Mouse (Mus musculus) lung, postnatal 25 days (tissue): ENCODE measurements at regions not wholly inside any gene's neighbourhood (a gene's known extent, or its start where the extent isn't known, plus 50 kb on each side); places are given as distances from the start of the nearest gene placed in this dataset.

ENCODE experiments used
- DNase-seq: peaks from one replicate; pipeline ENCODE4 v3.0.0; 2022; ENCODE audit warnings: low spot score

GRCm38 (mm10) chr1:138011581-138011980, 163.9 kb downstream of the Ptprc start:
- no peak for DNase-seq

DNA sequence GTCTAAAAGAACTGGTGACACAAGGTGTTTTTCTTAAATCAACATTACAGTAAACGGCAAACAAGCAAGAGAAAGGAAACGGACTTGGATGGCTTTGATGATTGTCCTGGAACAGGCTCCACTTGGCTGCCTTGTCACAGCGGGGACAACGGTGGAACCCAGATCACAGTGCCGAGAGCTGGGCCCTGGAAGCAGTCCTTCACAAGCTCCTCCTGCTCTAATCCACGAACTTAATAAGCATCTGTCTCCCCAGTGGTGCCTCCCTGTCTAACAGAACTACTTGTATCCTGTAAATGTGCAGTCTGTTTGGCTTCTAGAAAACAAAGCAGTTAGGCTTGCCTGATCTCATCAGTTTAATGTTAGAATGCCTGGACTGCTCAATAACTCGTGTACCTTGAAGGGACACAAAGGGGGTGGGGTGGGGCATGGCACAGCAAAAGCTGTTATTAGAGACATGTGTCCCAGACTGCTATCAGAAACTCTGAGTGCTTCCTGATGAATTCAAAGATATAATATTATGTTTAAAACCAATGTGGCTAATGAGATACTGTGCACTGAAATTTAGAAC, 164.5 kb downstream of the Ptprc start:
- DNase-seq: no peak

GRCm38 (mm10) chr1:138006811-138007210, 168.7 kb downstream of the Ptprc start:
- DNase-seq: no peak

DNA sequence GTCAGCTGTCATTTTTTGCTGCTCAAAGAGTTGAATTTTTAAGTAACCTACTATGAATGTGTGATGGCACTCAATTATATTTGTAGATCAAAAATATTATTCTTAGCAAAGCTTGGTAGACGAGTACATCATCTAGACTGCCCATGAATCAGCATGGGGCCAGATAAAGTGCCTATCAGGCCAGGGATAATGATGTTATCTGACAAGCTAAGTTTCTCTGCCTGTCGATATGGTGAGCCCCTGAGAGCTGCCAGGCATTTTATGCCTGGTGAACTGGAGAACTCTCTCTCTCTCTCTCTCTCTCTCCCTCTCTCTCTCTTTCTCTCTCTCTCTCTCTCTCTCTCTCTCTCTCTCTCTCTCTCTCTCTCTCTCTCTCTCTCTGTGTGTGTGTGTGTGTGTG, 171.2 kb downstream of the Ptprc start:
- DNase-seq: no peak

GRCm38 (mm10) chr1:137999268-137999900, 176.1 kb downstream of the Ptprc start:
- DNase-seq: no peak

DNA sequence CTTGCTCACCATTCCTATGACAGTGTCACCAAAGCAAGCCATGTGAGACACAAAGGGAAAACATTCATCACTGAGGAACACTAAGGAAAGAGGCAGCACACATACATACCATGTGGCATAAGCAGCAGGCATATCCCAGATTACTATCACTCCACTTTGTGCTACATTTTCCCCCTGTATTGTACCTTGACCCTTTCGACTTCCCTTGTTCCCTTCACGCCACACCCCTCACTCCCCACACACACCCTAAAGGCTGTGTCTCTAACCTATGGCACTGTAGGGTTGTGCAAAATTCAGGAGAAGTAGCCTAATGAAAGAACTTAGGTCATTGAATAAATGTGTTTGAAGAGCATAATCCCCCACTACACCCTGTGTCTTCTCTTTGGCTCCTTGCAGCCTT, 179.5 kb downstream of the Ptprc start:
- DNase-seq: no peak

GRCm38 (mm10) chr1:137991936-137992335, 183.6 kb downstream of the Ptprc start:
- no peak for DNase-seq

DNA sequence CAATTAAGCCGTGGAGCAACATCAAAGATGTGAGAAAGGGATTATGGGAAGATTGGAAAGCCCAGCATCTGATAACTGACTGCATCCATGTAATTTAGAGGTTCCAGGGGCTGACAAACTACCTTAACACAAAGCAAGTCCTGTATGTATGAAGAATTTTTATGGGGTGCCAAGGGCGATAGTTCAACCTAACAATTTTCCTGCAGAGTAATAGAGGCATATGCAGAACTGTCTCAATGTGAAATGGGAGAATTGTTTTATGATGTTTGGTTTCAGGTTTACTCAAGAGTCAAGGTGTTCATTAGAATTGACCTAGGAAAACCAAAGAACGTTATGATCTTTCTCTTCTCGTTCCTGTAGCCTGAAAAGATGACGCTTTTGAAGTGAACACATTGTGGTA, 184.1 kb downstream of the Ptprc start:
- DNase-seq: no peak

- DNase-seq: no peak
These were observed 202.1 kb downstream of the Ptprc start for GRCm38 (mm10) chr1:137973406-137973805.

DNA sequence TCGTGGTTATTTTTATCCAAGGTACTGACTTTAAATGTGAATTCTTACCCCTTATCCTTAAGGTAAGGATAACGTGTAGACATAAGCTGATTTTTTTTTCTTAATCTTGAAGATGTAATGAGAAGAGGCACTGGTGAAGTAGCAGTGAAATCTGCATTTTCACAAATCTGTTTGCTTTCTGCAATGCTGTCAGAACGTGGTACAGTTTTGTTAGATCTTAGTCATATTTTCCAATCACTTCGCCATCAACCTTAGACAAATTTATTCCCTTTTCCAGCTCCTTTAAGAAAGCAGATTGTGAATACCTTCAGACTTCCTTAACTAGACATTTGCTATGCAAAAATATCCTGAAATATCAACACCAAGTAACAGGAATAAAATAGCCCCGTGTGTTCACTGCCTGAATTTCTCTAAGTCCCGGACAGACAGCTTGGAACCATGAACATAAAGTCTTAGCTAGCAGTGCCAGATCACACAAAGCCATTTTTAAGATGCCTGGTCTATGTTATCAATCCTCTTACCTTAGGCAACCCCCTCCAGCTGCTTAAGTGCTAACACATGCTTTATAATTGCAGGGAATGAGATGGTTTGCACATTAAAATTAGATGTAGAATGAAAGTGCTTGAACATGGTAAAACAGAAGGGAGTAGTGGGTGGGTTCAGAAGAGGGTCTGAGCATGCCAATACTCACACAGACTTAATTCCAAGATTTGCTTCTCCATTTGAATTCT, 202.7 kb downstream of the Ptprc start:
- DNase-seq: no peak

- no peak for DNase-seq
These were observed 209.2 kb downstream of the Ptprc start for GRCm38 (mm10) chr1:137966151-137966836.

DNA sequence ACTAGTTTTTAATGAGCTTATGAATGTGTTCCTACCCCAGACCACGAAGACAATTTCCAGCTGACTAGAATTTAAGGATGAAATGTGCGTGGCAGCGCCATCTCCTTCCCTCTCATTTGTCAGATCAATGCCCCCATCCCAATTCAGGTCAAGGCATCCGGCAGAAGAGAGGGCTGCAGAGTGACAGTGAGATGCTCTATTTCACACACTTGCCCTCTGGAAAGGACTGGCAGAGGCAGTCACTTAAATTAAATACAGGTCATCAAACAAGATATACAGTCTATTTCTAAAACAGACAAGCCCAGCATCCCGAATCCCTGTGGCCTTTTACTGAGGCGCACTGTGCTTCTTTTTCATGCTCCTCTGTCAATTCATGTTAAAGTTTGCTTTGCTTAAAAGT, 211.9 kb downstream of the Ptprc start:
- no peak for DNase-seq

GRCm38 (mm10) chr1:137958040-137958439, 217.5 kb downstream of the Ptprc start:
- DNase-seq: no peak

DNA sequence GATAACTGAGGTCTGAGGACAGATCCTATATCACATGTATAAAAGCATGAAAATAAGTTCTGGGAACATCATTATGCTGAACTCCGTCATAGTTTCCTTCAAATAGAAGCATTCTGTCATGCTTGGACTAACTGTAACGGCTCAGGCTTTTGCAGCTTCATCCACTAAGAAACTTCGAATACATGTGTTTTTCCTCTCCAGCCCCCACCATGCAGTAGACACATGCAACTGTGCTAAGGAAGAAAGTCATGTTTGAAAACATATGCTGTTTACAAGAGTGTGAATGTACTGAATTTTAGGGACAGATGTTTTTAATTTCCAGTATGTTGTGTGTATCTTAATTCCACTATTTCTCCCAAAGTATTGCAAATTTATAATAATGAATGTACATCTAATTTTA, 219.5 kb downstream of the Ptprc start:
- no peak for DNase-seq

DNA sequence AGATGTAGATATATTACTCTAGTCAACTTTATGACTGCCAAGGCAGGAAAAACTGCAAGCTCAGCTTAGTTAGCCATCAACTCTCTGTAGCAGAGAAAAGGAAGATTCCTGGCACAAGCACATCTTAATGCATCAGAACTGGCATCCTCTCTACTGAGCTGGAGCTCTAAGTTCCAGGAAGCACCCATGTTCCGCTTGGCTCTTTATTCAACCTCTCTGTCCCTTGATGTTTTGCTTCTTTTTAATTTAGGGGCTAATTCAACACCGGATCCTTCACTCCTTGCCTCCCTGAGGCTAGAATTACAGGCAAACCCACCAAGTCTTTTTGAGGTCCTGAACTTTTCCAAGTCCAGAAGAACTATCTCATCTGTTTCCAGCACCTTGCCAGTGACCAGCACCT, 220.4 kb downstream of the Ptprc start:
- no peak for DNase-seq

DNA sequence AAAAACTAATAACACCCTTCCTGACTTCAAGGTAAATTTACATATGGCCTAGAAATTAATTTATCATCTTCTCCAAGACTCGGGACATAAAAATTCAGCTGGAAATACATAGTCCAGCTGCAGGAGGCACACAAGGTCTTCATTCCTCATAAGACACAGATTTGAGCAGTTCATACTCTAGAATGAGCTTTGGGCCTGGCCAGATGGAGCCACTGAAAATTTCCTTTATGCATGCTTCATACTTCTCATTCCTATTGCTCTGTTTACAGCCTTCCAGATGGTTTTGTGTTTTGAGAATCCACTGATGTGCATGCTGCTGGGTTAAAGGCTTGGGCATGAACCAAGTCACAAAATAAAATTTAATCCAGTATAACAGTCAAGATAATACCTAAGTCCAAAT, 222.1 kb downstream of the Ptprc start:
- DNase-seq: no peak

GRCm38 (mm10) chr1:137952777-137953176, 222.7 kb downstream of the Ptprc start:
- DNase-seq: no peak

GRCm38 (mm10) chr1:137947900-137948299, 227.6 kb downstream of the Ptprc start:
- DNase-seq: no peak

DNA sequence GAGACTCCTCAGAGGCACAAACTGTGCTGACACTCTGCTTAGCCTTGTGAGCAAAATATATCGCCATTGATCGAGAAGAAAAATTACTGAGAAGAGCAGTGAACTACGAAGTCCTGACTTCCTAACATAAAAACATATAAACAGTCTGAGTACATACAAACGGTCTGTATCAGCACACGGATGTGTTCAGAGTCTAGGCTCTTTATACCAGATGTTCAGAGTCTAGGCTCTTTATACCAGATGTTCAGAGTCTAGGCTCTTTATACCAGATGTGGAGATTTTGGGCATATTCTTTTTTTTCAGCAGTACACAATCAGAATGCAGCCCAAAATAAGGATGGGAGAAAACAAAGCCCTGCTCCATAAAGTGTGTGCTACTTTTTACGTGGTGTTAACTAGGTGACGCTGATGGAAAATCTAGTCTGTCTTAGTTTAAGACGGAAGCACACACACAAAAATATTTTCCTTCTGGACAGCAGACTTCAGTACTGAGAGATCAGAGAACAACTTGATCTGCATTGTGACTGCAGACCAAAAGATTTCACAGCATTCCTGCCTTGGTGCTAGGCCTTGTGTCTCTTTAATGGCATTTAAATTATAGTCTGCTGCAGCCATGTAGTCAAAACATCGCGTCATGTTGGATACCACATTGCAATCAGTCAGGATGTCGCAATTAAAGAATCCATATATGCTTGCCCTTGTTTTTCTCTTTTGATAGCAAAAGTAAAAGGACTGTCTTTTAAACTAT, 233.6 kb downstream of the Ptprc start:
- no peak for DNase-seq

GRCm38 (mm10) chr1:137935746-137936145, 239.8 kb downstream of the Ptprc start:
- no peak for DNase-seq

DNA sequence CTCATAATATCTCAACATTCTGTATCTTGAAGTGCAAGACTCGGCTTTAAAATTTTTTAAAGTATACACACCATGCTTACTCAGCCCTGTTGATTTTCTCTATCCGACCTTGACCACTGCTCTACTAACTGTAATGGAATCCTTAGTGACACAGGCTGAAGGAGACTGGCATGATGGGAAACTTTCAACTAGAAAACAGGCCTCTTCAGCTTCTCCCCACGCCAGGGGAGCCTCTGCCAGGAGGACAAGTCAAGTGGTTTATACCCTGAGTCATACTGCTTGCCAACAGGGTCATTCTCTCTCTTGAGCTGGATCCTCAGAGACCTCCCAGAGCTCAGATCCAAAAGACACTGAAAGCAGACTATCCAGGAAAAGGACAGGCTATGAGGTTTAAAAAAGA, 245.7 kb downstream of the Ptprc start:
- no peak for DNase-seq

DNA sequence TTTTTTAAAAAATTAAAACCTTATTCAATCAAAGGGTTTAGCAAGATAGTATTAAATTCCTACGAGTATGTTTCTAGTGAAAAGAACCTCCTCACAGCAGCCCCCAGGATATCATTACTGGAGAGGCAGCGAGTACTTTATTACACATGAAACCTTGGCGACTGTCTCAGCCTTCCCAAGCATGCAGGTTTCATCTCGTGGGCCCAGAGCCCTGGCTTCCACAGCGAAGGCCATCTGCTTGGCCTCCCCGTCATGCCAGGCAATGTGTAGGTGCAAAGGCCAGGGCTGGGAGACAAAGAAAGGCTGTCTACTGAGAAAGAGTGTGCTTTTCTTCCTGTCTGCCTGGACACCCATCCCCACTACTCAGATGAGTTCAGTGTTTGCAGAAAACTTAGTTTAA, 247.0 kb downstream of the Ptprc start:
- no peak for DNase-seq
